Mouse (Mus musculus) induced T-regulatory cell, adult 2 months (primary cell): ENCODE results near the gene Dctn1.

Experiments
- DNase-seq: peaks from one replicate; pipeline ENCODE4 v3.0.0-alpha.2; 2012; ENCODE audit warnings: low read depth

Gene Dctn1

GRCm38 (mm10) chr6:83169872-83170271 is 4.2 kb downstream of the Dctn1 start:
- DNase-seq = no peak

GRCm38 (mm10) chr6:83171063-83171462 is 5.3 kb downstream of the Dctn1 start:
- no peak for DNase-seq

- no peak for DNase-seq
Observed at GRCm38 (mm10) chr6:83172240-83172920, 6.7 kb downstream of the Dctn1 start.

GRCm38 (mm10) chr6:83175996-83176395 is 10.3 kb downstream of the Dctn1 start:
- DNase-seq = no peak

- DNase-seq = no peak
Observed at GRCm38 (mm10) chr6:83179390-83180117, 13.8 kb downstream of the Dctn1 start.

- DNase-seq = no peak
Observed at GRCm38 (mm10) chr6:83180605-83181004, 14.9 kb downstream of the Dctn1 start.

GRCm38 (mm10) chr6:83184858-83185435 is 19.2 kb downstream of the Dctn1 start:
- peak; percentile 40 for DNase-seq

GRCm38 (mm10) chr6:83185895-83186861 is 20.5 kb downstream of the Dctn1 start:
- DNase-seq = peak; percentile 73

GRCm38 (mm10) chr6:83186946-83187345 is 21.2 kb downstream of the Dctn1 start:
- no peak for DNase-seq

- no peak for DNase-seq
Observed at GRCm38 (mm10) chr6:83193571-83193970, 27.9 kb downstream of the Dctn1 start.

GRCm38 (mm10) chr6:83197345-83198004 is 31.8 kb downstream of the Dctn1 start:
- no peak for DNase-seq

GRCm38 (mm10) chr6:83203320-83203719 is 37.6 kb downstream of the Dctn1 start:
- DNase-seq = no peak

- DNase-seq = no peak
Observed at GRCm38 (mm10) chr6:83205851-83206250, 40.1 kb downstream of the Dctn1 start.

GRCm38 (mm10) chr6:83206321-83206720 is 40.6 kb downstream of the Dctn1 start:
- no peak for DNase-seq

- DNase-seq = no peak
Observed at GRCm38 (mm10) chr6:83207361-83208049, 41.8 kb downstream of the Dctn1 start.

- DNase-seq = no peak
Observed at GRCm38 (mm10) chr6:83208050-83208400, 42.3 kb downstream of the Dctn1 start.

- no peak for DNase-seq
Observed at GRCm38 (mm10) chr6:83210495-83210894, 44.8 kb downstream of the Dctn1 start.

GRCm38 (mm10) chr6:83211526-83211925 is 45.8 kb downstream of the Dctn1 start:
- DNase-seq = no peak

GRCm38 (mm10) chr6:83215002-83215666 is 49.4 kb downstream of the Dctn1 start:
- peak; percentile 66 for DNase-seq

- DNase-seq = no peak
Observed at GRCm38 (mm10) chr6:83219814-83220213, 54.1 kb downstream of the Dctn1 start, which contains the start of gene Slc4a5. TSS of gene Slc4a5 (plus strand) at chr6:83219828.
